Mouse (Mus musculus) activated CD4-positive, CD25-positive, alpha-beta regulatory T cell, adult 4 months (primary cell): ENCODE results near the gene Rpusd4. TPM values are rescaled to one million over a fixed set of nuclear protein-coding genes. Genes with fewer than 3 reads are reported as not detected.

Experiments
- ATAC-seq: one replicate; pipeline ENCODE4 v1.8.0; 2017
- polyA plus RNA-seq, 2 experiments: library from polyadenylated mRNA; unstranded; fragments of 100-300 nt; shearing (Covaris generic); gene quantifications; one replicate each; pipeline ENCODE4 v1.2.1; 2017

The Rpusd4 gene
- polyA plus RNA-seq, 2 experiments from 2014 or later: 33.1 to 39.0 TPM

DNA sequence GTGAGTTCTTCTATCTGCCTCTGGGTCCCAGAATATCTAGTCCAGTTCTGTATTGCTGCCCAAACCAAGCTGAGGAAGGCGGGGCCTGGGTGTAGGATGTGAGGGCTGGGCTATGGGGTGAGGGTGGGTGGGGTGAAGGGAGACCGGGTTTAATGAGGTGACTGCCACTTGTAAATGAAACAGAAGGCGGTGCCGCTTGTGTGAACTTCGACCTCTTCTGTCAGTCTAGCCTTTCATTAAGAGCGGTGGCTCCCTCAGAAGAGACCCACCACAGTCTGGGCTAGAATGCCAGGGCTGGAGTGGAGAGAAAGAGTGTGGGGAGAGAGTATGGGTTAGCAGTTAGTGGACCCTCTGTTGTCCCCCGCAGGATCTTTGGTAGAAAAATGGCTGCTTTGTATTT, 22.3 kb downstream of the Rpusd4 start:
- ATAC-seq: no peak

- ATAC-seq: no peak
Measured at GRCm38 (mm10) chr9:35290417-35290816, 22.8 kb downstream of the Rpusd4 start.

GRCm38 (mm10) chr9:35290916-35291315, 23.3 kb downstream of the Rpusd4 start:
- ATAC-seq: no peak

GRCm38 (mm10) chr9:35293465-35293864, 25.8 kb downstream of the Rpusd4 start:
- no peak for ATAC-seq

- no peak for ATAC-seq
Measured at GRCm38 (mm10) chr9:35297791-35298190, 30.1 kb downstream of the Rpusd4 start.

- ATAC-seq: no peak
Measured at GRCm38 (mm10) chr9:35302172-35302571, 34.5 kb downstream of the Rpusd4 start.

DNA sequence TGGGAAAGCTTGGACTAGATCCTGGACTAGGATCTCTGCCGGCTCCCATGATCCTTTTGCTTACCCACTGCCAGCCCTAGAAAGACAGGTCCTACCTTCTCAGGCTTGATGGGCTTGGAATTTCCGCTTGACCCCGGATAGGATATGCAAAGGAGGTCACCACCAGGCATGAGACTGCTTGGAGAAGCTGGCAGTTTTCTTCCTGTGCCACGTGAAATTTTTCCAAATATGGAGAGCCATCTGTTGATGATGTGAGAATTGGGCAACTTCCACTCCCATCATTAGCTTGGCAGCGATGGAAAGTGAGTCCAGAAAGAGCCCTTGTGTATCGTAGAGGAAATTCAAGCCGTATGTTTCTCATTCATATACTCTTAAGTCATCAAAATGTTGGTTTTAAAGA, 39.8 kb downstream of the Rpusd4 start:
- ATAC-seq: no peak

DNA sequence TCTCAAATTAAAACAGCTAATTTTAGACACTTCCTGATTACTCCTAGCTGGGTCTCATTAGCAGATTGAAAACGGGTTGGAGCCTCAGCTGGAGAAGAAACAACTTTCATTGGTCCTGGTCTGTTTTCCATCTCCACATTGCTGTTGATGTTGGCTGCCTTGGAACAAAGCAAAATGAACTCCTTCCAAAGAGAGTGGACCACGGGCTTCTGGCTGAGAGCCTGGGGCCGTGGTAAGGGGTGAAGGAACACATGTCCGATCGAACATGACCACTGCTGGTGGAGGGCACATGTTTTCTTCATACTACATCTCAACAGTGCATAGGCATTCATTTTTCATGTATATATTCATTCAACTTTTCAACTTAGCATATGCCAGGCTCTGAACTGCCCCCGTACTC, 42.7 kb downstream of the Rpusd4 start:
- ATAC-seq: no peak

DNA sequence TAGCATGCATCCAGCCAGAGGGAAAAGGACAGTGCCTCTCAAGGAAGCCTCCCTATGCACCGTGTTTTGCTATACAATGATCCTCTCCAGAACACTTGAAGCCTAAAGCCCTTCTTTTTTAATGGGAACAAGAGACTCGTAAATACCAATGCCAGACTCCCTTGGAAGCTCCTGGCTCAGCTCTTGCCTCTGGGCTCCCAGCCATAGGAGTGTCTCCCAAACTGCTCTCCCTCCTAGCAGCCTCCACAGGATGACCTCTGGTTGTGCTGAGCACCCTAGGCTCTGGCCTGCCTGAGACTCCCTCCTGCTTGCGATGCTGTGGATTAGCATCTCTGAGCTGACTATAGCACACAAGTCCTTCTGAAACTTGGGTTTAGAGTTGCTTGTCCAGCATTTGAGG, 44.9 kb downstream of the Rpusd4 start:
- no peak for ATAC-seq

DNA sequence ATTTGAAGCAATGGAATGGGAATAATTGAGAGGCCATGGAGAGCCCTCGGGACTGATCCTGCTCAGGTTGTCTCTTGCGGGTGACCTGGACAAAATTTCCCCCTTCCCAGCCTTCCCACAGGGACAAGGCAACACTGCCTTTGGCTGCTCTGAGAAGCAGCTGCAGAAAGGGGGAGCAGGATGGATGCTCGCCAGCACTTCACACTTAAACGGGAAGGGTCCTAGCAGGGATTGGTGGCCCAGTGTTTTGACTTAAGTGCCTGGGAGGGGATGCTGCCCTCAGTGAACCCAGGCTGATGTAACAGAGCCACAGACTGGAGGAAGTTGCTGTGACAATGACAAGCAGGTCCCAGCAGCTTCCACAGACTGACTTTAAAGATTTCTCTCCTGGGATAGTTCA, 45.9 kb downstream of the Rpusd4 start:
- ATAC-seq: no peak

DNA sequence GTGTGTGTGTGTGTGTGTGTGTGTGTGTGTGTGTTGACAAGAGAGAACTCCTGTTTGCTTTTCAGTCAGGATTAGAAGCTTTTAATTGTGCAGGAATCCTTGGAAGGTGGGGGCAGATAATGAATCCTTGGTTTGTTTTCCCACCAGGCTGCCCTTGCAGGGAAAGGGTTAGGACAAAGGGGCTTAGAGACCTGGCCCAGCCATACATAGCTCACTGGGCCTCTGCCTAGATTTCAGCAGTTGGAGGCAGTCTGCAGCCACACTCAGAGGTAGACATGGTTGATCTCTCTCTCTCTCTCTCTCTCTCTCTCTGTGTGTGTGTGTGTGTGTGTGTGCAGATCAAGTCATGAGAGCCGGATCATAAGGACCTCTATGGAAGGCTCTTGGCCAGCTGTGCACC, 46.6 kb downstream of the Rpusd4 start:
- ATAC-seq: no peak

DNA sequence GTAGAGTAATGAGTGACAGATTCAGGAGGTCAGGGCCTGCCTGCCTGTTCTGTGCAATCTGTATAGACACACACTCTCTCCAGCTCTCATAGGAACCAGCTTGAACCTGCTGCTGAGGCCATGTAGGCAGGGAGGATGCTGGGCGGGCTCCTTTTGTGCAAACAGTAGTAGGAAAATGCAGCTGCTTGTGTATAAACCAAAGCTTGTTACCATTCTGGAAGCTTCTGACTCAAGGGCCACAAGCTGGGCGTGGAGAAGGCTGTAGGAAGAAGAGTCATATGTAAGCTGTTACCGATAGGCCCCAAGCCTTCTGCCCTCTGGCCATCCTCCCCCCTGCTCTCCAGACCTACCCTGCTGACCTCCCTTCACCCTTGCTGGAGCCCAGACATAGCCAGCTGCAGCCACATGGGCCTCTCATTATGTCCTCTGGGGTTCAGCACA, 49.1 kb downstream of the Rpusd4 start:
- ATAC-seq: no peak

DNA sequence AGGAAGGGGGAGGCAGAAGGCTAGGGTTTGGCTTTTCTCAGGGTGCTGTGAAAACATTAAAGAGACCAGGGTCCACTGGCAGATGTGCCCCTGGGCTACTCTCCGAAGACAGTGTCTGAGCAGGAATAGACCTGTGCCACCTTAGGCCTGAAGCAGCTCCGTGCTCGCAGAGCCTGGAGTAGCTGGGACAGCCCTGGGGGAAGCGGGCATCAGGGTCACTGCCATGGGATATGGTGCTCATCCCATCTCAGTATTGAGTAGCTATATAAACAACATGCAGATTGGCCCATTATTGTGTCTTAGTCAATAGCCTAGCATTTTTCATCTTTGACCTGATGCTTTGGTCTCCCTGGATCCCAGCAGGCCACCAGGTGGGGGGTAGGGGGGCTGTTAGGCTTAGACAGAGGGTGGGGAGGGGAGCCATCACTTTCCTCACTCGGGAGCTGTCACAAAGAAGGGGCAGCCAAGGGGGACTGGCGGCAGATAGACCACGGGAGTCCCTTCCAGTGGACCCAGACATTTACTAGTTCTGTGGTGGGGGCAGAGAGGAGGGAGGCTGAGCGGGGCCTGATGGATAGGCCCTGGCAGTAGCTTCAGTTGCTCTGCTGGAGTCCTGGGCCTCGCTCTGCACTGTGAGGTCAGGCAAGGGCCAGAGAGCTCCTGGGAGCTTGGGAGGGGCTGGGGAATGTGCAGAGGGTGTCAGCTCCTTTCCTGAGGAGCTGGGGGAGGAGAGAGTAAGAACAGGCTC, 49.7 kb downstream of the Rpusd4 start:
- ATAC-seq: no peak

GRCm38 (mm10) chr9:35318537-35319172, 51.0 kb downstream of the Rpusd4 start:
- ATAC-seq: no peak

- ATAC-seq: no peak
Measured at GRCm38 (mm10) chr9:35320288-35320687, 52.6 kb downstream of the Rpusd4 start.

DNA sequence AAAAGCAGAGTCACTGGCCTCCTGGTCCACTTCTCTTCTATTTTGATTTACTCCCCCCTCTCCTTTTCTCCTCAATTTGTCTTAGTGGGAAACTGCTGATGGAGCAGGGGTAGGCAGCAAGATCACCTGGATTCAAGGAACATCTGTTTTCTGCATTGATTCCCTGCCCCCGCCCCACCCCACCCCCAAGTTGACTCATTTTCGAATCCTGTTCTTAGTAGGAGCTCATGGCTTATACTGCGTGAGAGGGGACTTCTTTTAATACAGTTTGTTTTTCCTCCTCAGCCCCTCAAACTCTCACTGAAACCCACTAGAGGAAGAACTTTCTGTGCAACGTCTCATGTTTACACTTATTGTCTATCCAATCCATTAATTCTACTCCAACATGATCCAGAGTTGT, 56.3 kb downstream of the Rpusd4 start:
- ATAC-seq: no peak

DNA sequence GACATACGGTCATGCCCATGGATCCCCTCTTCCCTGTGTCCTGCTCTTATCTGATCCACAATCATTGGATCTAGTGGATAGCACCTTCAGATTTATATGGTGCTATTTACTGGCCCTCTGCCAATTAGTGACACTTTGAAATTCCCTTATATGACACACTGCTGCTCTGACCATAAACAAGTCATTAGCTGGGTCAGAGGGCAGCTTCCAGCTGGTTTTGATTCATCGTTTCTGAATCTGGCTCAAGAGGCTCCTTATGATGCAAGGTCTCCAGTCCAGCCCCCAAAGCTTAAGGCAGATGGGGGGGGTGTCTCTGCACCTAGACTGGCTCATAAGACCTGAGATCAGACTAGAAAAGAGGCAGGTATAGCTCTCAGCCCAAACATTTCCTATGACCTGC, 56.9 kb downstream of the Rpusd4 start:
- ATAC-seq: no peak

- ATAC-seq: no peak
Measured at GRCm38 (mm10) chr9:35326644-35327263, 59.1 kb downstream of the Rpusd4 start.

Other genes with a start within 250 kb of the Rpusd4 start
- gene St3gal4, start 148.6 kb upstream of the Rpusd4 start, polyA plus RNA-seq: 10 to 100 TPM; 12.0 to 21.5 TPM
- gene Dcps, start 91.8 kb upstream of the Rpusd4 start, polyA plus RNA-seq: 10 to 100 TPM; 84.9 to 98.4 TPM
- 10 to 100 TPM; 78.4 to 78.9 TPM for gene Srpr, start 67.7 kb upstream of the Rpusd4 start, polyA plus RNA-seq
- 1 to 10 TPM; 5.5 to 6.4 TPM for gene Tirap, start 67.6 kb upstream of the Rpusd4 start, polyA plus RNA-seq
- 10 to 100 TPM; 22.8 to 24.7 TPM for gene Foxred1, start 56.8 kb upstream of the Rpusd4 start, polyA plus RNA-seq
- 10 to 100 TPM; 58.5 to 59.7 TPM for gene Fam118b, start 60 bp upstream of the Rpusd4 start, polyA plus RNA-seq
- 1 to 10 TPM; 2.4 to 4.4 TPM for gene Cdon, start 153.3 kb downstream of the Rpusd4 start, polyA plus RNA-seq